Mouse (Mus musculus) lung, embryonic 15.5 days (tissue): ENCODE results near the gene Lrrc8d. TPM values are rescaled to one million over a fixed set of nuclear protein-coding genes. Genes with fewer than 3 reads are reported as not detected.

Source experiments
- ATAC-seq: fragments of 200-750 bp; cut with Nextera tagmentation; 2 replicates; pipeline ENCODE4 v1.8.0; 2017; ENCODE audit warnings: moderate number of reproducible peaks, borderline replicate concordance; ENCODE audit not compliant: low FRiP score, low TSS enrichment; ENCODE audit errors: extremely low read depth
- H3K27ac ChIP-seq: fragments of 300-500 bp; sonication (generic); 2 replicates; pipeline ENCODE4 v1.5.1; 2015; ENCODE audit warnings: moderate library complexity, mild to moderate bottlenecking, inconsistent platforms
- H3K27me3 ChIP-seq: fragments of 300-500 bp; sonication (generic); 2 replicates; pipeline ENCODE4 v1.6.1; 2015; ENCODE audit warnings: inconsistent platforms
- H3K36me3 ChIP-seq: fragments of 300-500 bp; sonication (generic); 2 replicates; pipeline ENCODE4 v1.6.1; 2015; ENCODE audit warnings: inconsistent platforms
- H3K4me1 ChIP-seq: fragments of 300-500 bp; sonication (generic); 2 replicates; pipeline ENCODE4 v1.6.1; 2015; ENCODE audit warnings: inconsistent platforms
- H3K4me2 ChIP-seq: fragments of 300-500 bp; sonication (generic); 2 replicates; pipeline ENCODE4 v1.6.1; 2015; ENCODE audit warnings: inconsistent platforms, mild to moderate bottlenecking, moderate library complexity
- H3K4me3 ChIP-seq: fragments of 300-500 bp; sonication (generic); 2 replicates; pipeline ENCODE4 v1.5.1; 2015; ENCODE audit warnings: mild to moderate bottlenecking, inconsistent platforms
- H3K9ac ChIP-seq: fragments of 300-500 bp; sonication (generic); 2 replicates; pipeline ENCODE4 v1.6.1; 2015; ENCODE audit warnings: inconsistent platforms
- H3K9me3 ChIP-seq: fragments of 300-500 bp; sonication (generic); 2 replicates; pipeline ENCODE4 v1.6.1; 2016; ENCODE audit warnings: inconsistent platforms
- WGBS: fragments of 180-500 bp; shearing (Covaris S2); methylation state at CpG from one replicate; pipeline ENCODE4 v1.1.7; 2015; 5-methylcytosine and 5-hydroxymethylcytosine counted together
- polyA plus RNA-seq: library from polyadenylated mRNA; unstranded; fragments of >200 nt; fragmentation: Nextera tagmentation; extraction: Ambion mirVana; gene quantifications from 2 replicates; pipeline ENCODE4 v1.2.1, GENCODE M21; 2015

The Lrrc8d gene
- polyA plus RNA-seq, 1 experiment from 2014 or later: 21.0 TPM

- Histone ChIP-seq H3K27ac (peak overlapping the region; percentile 76; the same call in 1 of the 2 replicates), H3K9ac (peak overlapping the region; percentile 42), H3K9me3 (no peaks in the 10 kb centered on the region), H3K4me3 (peak overlapping the region; percentile 41), H3K27me3 (no peaks in the 10 kb centered on the region), H3K4me2 (peak overlapping the region; percentile 80), H3K4me1 (peaks cover 27% of the 10 kb centered on the region), H3K36me3 (no peaks in the 10 kb centered on the region)
- peak; percentile 10; the same call in 1 of the 2 replicates for ATAC-seq
- WGBS: 24% methylated on average over 16 of the region's 16 CpGs
Observed at GRCm38 (mm10) chr5:105731173-105731626, 31.4 kb downstream of the Lrrc8d start.

GRCm38 (mm10) chr5:105731627-105732432, 32.1 kb downstream of the Lrrc8d start:
- under 1% methylated on average over 52 of the region's 52 CpGs for WGBS
- ATAC-seq: peak; percentile 86
- H3K27ac ChIP-seq: peak overlapping the region; percentile 76

GRCm38 (mm10) chr5:105732433-105732891, 32.7 kb downstream of the Lrrc8d start:
- peak overlapping the region; percentile 41 for H3K4me3 ChIP-seq
- WGBS: 15% methylated on average over 11 of the region's 11 CpGs
- ATAC-seq: peak; percentile 81
- no peaks in the 10 kb centered on the region for H3K9me3 ChIP-seq
- H3K9ac ChIP-seq: peak overlapping the region; percentile 42
- H3K27ac ChIP-seq: peak overlapping the region; percentile 76
- no peaks in the 10 kb centered on the region for H3K27me3 ChIP-seq
- no peaks in the 10 kb centered on the region for H3K36me3 ChIP-seq
- peak overlapping the region; percentile 80 for H3K4me2 ChIP-seq
- H3K4me1 ChIP-seq: peaks cover 30% of the 10 kb centered on the region

More at GRCm38 (mm10) chr5:105731627-105732432, 32.1 kb downstream of the Lrrc8d start:
- Histone ChIP-seq H3K27me3 (no peaks in the 10 kb centered on the region), H3K9ac (peak overlapping the region; percentile 42), H3K36me3 (no peaks in the 10 kb centered on the region), H3K4me1 (peaks cover 27% of the 10 kb centered on the region), H3K4me3 (peak overlapping the region; percentile 41), H3K4me2 (peak overlapping the region; percentile 80), H3K9me3 (no peaks in the 10 kb centered on the region)

- H3K4me2 ChIP-seq: peak overlapping the region; percentile 80
- H3K27ac ChIP-seq: peak overlapping the region; percentile 76; the same call in 1 of the 2 replicates
- no peak for ATAC-seq
- H3K9ac ChIP-seq: no peak overlapping the region
- 49% methylated on average over 6 of the region's 6 CpGs for WGBS
- H3K36me3 ChIP-seq: no peaks in the 10 kb centered on the region
- H3K27me3 ChIP-seq: no peaks in the 10 kb centered on the region
- peak overlapping the region; percentile 41 for H3K4me3 ChIP-seq
- H3K9me3 ChIP-seq: no peaks in the 10 kb centered on the region
- H3K4me1 ChIP-seq: peaks cover 30% of the 10 kb centered on the region
Observed at GRCm38 (mm10) chr5:105733226-105733625, 33.5 kb downstream of the Lrrc8d start.

- peaks cover 23% of the 10 kb centered on the region for H3K4me1 ChIP-seq
- H3K9me3 ChIP-seq: no peaks in the 10 kb centered on the region
- no peaks in the 10 kb centered on the region for H3K27me3 ChIP-seq
- no peak overlapping the region for H3K9ac ChIP-seq
- no peak overlapping the region for H3K4me3 ChIP-seq
- ATAC-seq: no peak
- H3K36me3 ChIP-seq: no peaks in the 10 kb centered on the region
- H3K27ac ChIP-seq: no peak overlapping the region
- no peak overlapping the region for H3K4me2 ChIP-seq
- WGBS: 82% methylated on average over 6 of the region's 6 CpGs
Observed at GRCm38 (mm10) chr5:105736365-105736764, 36.6 kb downstream of the Lrrc8d start.

GRCm38 (mm10) chr5:105737145-105737544, 37.4 kb downstream of the Lrrc8d start:
- Histone ChIP-seq H3K4me1 (peaks cover 19% of the 10 kb centered on the region), H3K36me3 (no peaks in the 10 kb centered on the region), H3K4me3 (no peak overlapping the region), H3K27ac (no peak overlapping the region), H3K4me2 (no peak overlapping the region), H3K9me3 (no peaks in the 10 kb centered on the region), H3K9ac (no peak overlapping the region), H3K27me3 (no peaks in the 10 kb centered on the region)
- WGBS: 50% methylated on average over 6 of the region's 6 CpGs
- no peak for ATAC-seq

GRCm38 (mm10) chr5:105740437-105740836, 40.7 kb downstream of the Lrrc8d start:
- no peaks in the 10 kb centered on the region for H3K9me3 ChIP-seq
- H3K4me1 ChIP-seq: peaks cover 22% of the 10 kb centered on the region
- H3K27ac ChIP-seq: no peak overlapping the region
- H3K4me2 ChIP-seq: no peak overlapping the region
- no peak overlapping the region for H3K4me3 ChIP-seq
- ATAC-seq: no peak
- H3K27me3 ChIP-seq: no peaks in the 10 kb centered on the region
- no peak overlapping the region for H3K9ac ChIP-seq
- no peaks in the 10 kb centered on the region for H3K36me3 ChIP-seq
- 54% methylated on average over 7 of the region's 7 CpGs for whole genome bisulfite sequencing

- no peaks in the 10 kb centered on the region for H3K36me3 ChIP-seq
- 56% methylated on average over 5 of the region's 5 CpGs for WGBS
- 0 out of 2 replicates have a peak, but pooled peaks have one; percentile 16 for ATAC-seq
- H3K9me3 ChIP-seq: no peaks in the 10 kb centered on the region
- no peak overlapping the region for H3K4me3 ChIP-seq
- H3K27ac ChIP-seq: no peak overlapping the region
- H3K27me3 ChIP-seq: no peaks in the 10 kb centered on the region
- peaks cover 20% of the 10 kb centered on the region for H3K4me1 ChIP-seq
- no peak overlapping the region for H3K4me2 ChIP-seq
- no peak overlapping the region for H3K9ac ChIP-seq
Observed at GRCm38 (mm10) chr5:105742641-105743040, 42.9 kb downstream of the Lrrc8d start.

- H3K27me3 ChIP-seq: no peaks in the 10 kb centered on the region
- no peak overlapping the region for H3K9ac ChIP-seq
- H3K4me3 ChIP-seq: no peak overlapping the region
- no peaks in the 10 kb centered on the region for H3K36me3 ChIP-seq
- peaks cover 20% of the 10 kb centered on the region for H3K4me1 ChIP-seq
- ATAC-seq: no peak
- H3K4me2 ChIP-seq: no peak overlapping the region
- no peak overlapping the region for H3K27ac ChIP-seq
- 49% methylated on average over 11 of the region's 11 CpGs for WGBS
- no peaks in the 10 kb centered on the region for H3K9me3 ChIP-seq
Observed at GRCm38 (mm10) chr5:105745324-105745723, 45.6 kb downstream of the Lrrc8d start.

- H3K4me1 ChIP-seq: peaks cover 20% of the 10 kb centered on the region
- H3K27me3 ChIP-seq: no peaks in the 10 kb centered on the region
- no peaks in the 10 kb centered on the region for H3K9me3 ChIP-seq
- H3K4me2 ChIP-seq: no peak overlapping the region
- WGBS: 78% methylated on average over 5 of the region's 5 CpGs
- H3K27ac ChIP-seq: no peak overlapping the region
- ATAC-seq: no peak
- H3K9ac ChIP-seq: no peak overlapping the region
- no peak overlapping the region for H3K4me3 ChIP-seq
- no peaks in the 10 kb centered on the region for H3K36me3 ChIP-seq
Observed at GRCm38 (mm10) chr5:105745927-105746454, 46.2 kb downstream of the Lrrc8d start.

- H3K27me3 ChIP-seq: no peaks in the 10 kb centered on the region
- no peaks in the 10 kb centered on the region for H3K9me3 ChIP-seq
- no peak overlapping the region for H3K4me3 ChIP-seq
- no peak overlapping the region for H3K9ac ChIP-seq
- H3K36me3 ChIP-seq: no peaks in the 10 kb centered on the region
- peaks cover 11% of the 10 kb centered on the region for H3K4me1 ChIP-seq
- ATAC-seq: no peak
- H3K4me2 ChIP-seq: no peak overlapping the region
- WGBS: 31% methylated on average over 8 of the region's 8 CpGs
- no peak overlapping the region for H3K27ac ChIP-seq
Observed at GRCm38 (mm10) chr5:105754803-105755202, 55.0 kb downstream of the Lrrc8d start.

- no peak overlapping the region for H3K27ac ChIP-seq
- ATAC-seq: no peak
Observed at GRCm38 (mm10) chr5:105755491-105755890, 55.7 kb downstream of the Lrrc8d start.

More at GRCm38 (mm10) chr5:105755491-105755890, 55.7 kb downstream of the Lrrc8d start:
- H3K27me3 ChIP-seq: no peaks in the 10 kb centered on the region
- 53% methylated on average over 6 of the region's 6 CpGs for WGBS
- H3K4me2 ChIP-seq: no peak overlapping the region
- H3K36me3 ChIP-seq: no peaks in the 10 kb centered on the region
- H3K4me3 ChIP-seq: no peak overlapping the region
- H3K4me1 ChIP-seq: peaks cover 11% of the 10 kb centered on the region
- no peak overlapping the region for H3K9ac ChIP-seq
- no peaks in the 10 kb centered on the region for H3K9me3 ChIP-seq
